Mouse (Mus musculus) liver, embryonic 12.5 days (tissue): ENCODE results near the gene Dpp6. TPM values are rescaled to one million over a fixed set of nuclear protein-coding genes. Genes with fewer than 3 reads are reported as not detected.
"Not testable (repeated sequence)": the region's sequence is repeated elsewhere in the genome, so short reads cannot be mapped to it uniquely, and the experiment has no call there.

Experiments used
- ATAC-seq: fragments of 200-750 bp; cut with Nextera tagmentation; 2 replicates; pipeline ENCODE4 v1.8.0; 2017; ENCODE audit warnings: moderate number of reproducible peaks, mild to moderate bottlenecking, moderate library complexity
- H3K27ac ChIP-seq: fragments of 300-500 bp; sonication (generic); 2 replicates; pipeline ENCODE4 v1.5.1; 2016; ENCODE audit warnings: mild to moderate bottlenecking
- H3K27me3 ChIP-seq: fragments of 300-500 bp; sonication (generic); replicated peaks from 2 replicates; pipeline ENCODE4 v1.6.1; 2016; ENCODE audit warnings: mild to moderate bottlenecking, moderate library complexity
- H3K36me3 ChIP-seq: fragments of 300-500 bp; sonication (generic); 2 replicates; pipeline ENCODE4 v1.6.1; 2016; ENCODE audit warnings: mild to moderate bottlenecking, moderate library complexity
- H3K4me1 ChIP-seq: fragments of 300-500 bp; sonication (generic); 2 replicates; pipeline ENCODE4 v1.6.1; 2016
- H3K4me2 ChIP-seq: fragments of 300-500 bp; sonication (generic); 2 replicates; pipeline ENCODE4 v1.6.1; 2016; ENCODE audit warnings: mild to moderate bottlenecking, moderate library complexity
- H3K4me3 ChIP-seq: fragments of 300-500 bp; sonication (generic); 2 replicates; pipeline ENCODE4 v1.5.1; 2016; ENCODE audit warnings: mild to moderate bottlenecking, moderate library complexity
- H3K9ac ChIP-seq: fragments of 300-500 bp; sonication (generic); 2 replicates; pipeline ENCODE4 v1.6.1; 2016; ENCODE audit warnings: mild to moderate bottlenecking, moderate library complexity
- H3K9me3 ChIP-seq: fragments of 300-500 bp; sonication (generic); replicated peaks from 2 replicates; pipeline ENCODE4 v1.6.1; 2016; ENCODE audit warnings: mild to moderate bottlenecking, moderate library complexity
- WGBS: fragments of 180-500 bp; shearing (Covaris S2); methylation state at CpG from one replicate; pipeline ENCODE4 v1.1.7; 2016; ENCODE audit not compliant: insufficient replicate concordance; 5-methylcytosine and 5-hydroxymethylcytosine counted together
- polyA plus RNA-seq: library from polyadenylated mRNA; unstranded; fragments of >200 nt; fragmentation: Nextera tagmentation; extraction: Ambion mirVana; gene quantifications from 2 replicates; pipeline ENCODE4 v1.2.1, GENCODE M21; 2016

The Dpp6 gene
- polyA plus RNA-seq, 1 experiment from 2014 or later: 0.67 TPM

GRCm38 (mm10) chr5:27424484-27425080, 607.6 kb downstream of the Dpp6 start:
- 40% methylated on average over 3 of the region's 3 CpGs for WGBS
- Histone ChIP-seq H3K9ac (no peak overlapping the region), H3K4me1 (no peaks in the 10 kb centered on the region), H3K4me2 (no peak overlapping the region), H3K27ac (no peak overlapping the region), H3K4me3 (no peak overlapping the region), H3K27me3 (no peaks in the 10 kb centered on the region), H3K36me3 (no peaks in the 10 kb centered on the region), H3K9me3 (no peaks in the 10 kb centered on the region)
- no peak for ATAC-seq

- WGBS: 38% methylated on average over 1 of the region's 1 CpGs
- H3K4me2 ChIP-seq: no peak overlapping the region
Measured at GRCm38 (mm10) chr5:27426200-27426599, 609.2 kb downstream of the Dpp6 start.

GRCm38 (mm10) chr5:27433584-27433983, 616.6 kb downstream of the Dpp6 start:
- Histone ChIP-seq H3K36me3 (no peaks in the 10 kb centered on the region), H3K4me1 (no peaks in the 10 kb centered on the region), H3K4me3 (no peak overlapping the region), H3K27ac (no peak overlapping the region), H3K9ac (no peak overlapping the region), H3K9me3 (no peaks in the 10 kb centered on the region), H3K27me3 (no peaks in the 10 kb centered on the region), H3K4me2 (no peak overlapping the region)
- no peak for ATAC-seq

More at GRCm38 (mm10) chr5:27426200-27426599, 609.2 kb downstream of the Dpp6 start:
- H3K4me1 ChIP-seq: no peaks in the 10 kb centered on the region
- ATAC-seq: no peak
- no peak overlapping the region for H3K4me3 ChIP-seq
- H3K9me3 ChIP-seq: no peaks in the 10 kb centered on the region
- H3K27ac ChIP-seq: no peak overlapping the region
- H3K27me3 ChIP-seq: no peaks in the 10 kb centered on the region
- no peaks in the 10 kb centered on the region for H3K36me3 ChIP-seq
- no peak overlapping the region for H3K9ac ChIP-seq

GRCm38 (mm10) chr5:27453201-27453845, 636.3 kb downstream of the Dpp6 start:
- no peaks in the 10 kb centered on the region for H3K9me3 ChIP-seq
- no peak overlapping the region for H3K4me3 ChIP-seq
- 15% methylated on average over 3 of the region's 3 CpGs for WGBS
- H3K9ac ChIP-seq: no peak overlapping the region
- no peaks in the 10 kb centered on the region for H3K4me1 ChIP-seq
- no peak overlapping the region for H3K27ac ChIP-seq
- no peaks in the 10 kb centered on the region for H3K36me3 ChIP-seq
- no peak overlapping the region for H3K4me2 ChIP-seq
- no peaks in the 10 kb centered on the region for H3K27me3 ChIP-seq
- ATAC-seq: no peak

- 61% methylated on average over 3 of the region's 3 CpGs for WGBS
Measured at GRCm38 (mm10) chr5:27454386-27454785, 637.4 kb downstream of the Dpp6 start.

GRCm38 (mm10) chr5:27456981-27457380, 640.0 kb downstream of the Dpp6 start:
- Histone ChIP-seq H3K9ac (no peak overlapping the region), H3K4me1 (no peaks in the 10 kb centered on the region), H3K36me3 (no peaks in the 10 kb centered on the region), H3K4me2 (no peak overlapping the region), H3K9me3 (no peaks in the 10 kb centered on the region), H3K4me3 (no peak overlapping the region), H3K27me3 (no peaks in the 10 kb centered on the region), H3K27ac (no peak overlapping the region)
- WGBS: 60% methylated on average over 1 of the region's 1 CpGs
- ATAC-seq: no peak

More at GRCm38 (mm10) chr5:27454386-27454785, 637.4 kb downstream of the Dpp6 start:
- Histone ChIP-seq H3K9me3 (no peaks in the 10 kb centered on the region), H3K4me1 (no peaks in the 10 kb centered on the region), H3K36me3 (no peaks in the 10 kb centered on the region), H3K9ac (no peak overlapping the region), H3K4me3 (no peak overlapping the region), H3K4me2 (no peak overlapping the region), H3K27me3 (no peaks in the 10 kb centered on the region), H3K27ac (no peak overlapping the region)
- no peak for ATAC-seq

GRCm38 (mm10) chr5:27457686-27458085, 640.7 kb downstream of the Dpp6 start:
- no peaks in the 10 kb centered on the region for H3K4me1 ChIP-seq

GRCm38 (mm10) chr5:27474964-27475465, 658.0 kb downstream of the Dpp6 start:
- no peaks in the 10 kb centered on the region for H3K36me3 ChIP-seq
- H3K4me2 ChIP-seq: no peak overlapping the region
- WGBS: 50% methylated on average over 4 of the region's 4 CpGs
- H3K9ac ChIP-seq: no peak overlapping the region
- ATAC-seq: no peak
- H3K4me3 ChIP-seq: no peak overlapping the region
- H3K27me3 ChIP-seq: no peaks in the 10 kb centered on the region
- H3K9me3 ChIP-seq: no peaks in the 10 kb centered on the region
- H3K4me1 ChIP-seq: no peaks in the 10 kb centered on the region
- no peak overlapping the region for H3K27ac ChIP-seq

More at GRCm38 (mm10) chr5:27457686-27458085, 640.7 kb downstream of the Dpp6 start:
- no peak overlapping the region for H3K4me2 ChIP-seq
- no peak overlapping the region for H3K9ac ChIP-seq
- no peak overlapping the region for H3K27ac ChIP-seq
- no peaks in the 10 kb centered on the region for H3K36me3 ChIP-seq
- no peaks in the 10 kb centered on the region for H3K27me3 ChIP-seq
- no peaks in the 10 kb centered on the region for H3K9me3 ChIP-seq
- no peak for ATAC-seq
- no peak overlapping the region for H3K4me3 ChIP-seq
- 42% methylated on average over 1 of the region's 1 CpGs for WGBS

- H3K4me3 ChIP-seq: no peak overlapping the region
- ATAC-seq: no peak
- H3K9me3 ChIP-seq: no peaks in the 10 kb centered on the region
- no peak overlapping the region for H3K4me2 ChIP-seq
- WGBS: 72% methylated on average over 2 of the region's 2 CpGs
- H3K36me3 ChIP-seq: no peaks in the 10 kb centered on the region
- no peak overlapping the region for H3K27ac ChIP-seq
- H3K27me3 ChIP-seq: no peaks in the 10 kb centered on the region
- no peak overlapping the region for H3K9ac ChIP-seq
- H3K4me1 ChIP-seq: no peaks in the 10 kb centered on the region
Measured at GRCm38 (mm10) chr5:27481706-27482105, 664.7 kb downstream of the Dpp6 start.

GRCm38 (mm10) chr5:27486138-27486537, 669.1 kb downstream of the Dpp6 start:
- H3K27me3 ChIP-seq: no peaks in the 10 kb centered on the region
- H3K36me3 ChIP-seq: no peaks in the 10 kb centered on the region
- no peak overlapping the region for H3K27ac ChIP-seq
- WGBS: 34% methylated on average over 1 of the region's 1 CpGs
- H3K9me3 ChIP-seq: no peaks in the 10 kb centered on the region
- H3K9ac ChIP-seq: no peak overlapping the region
- no peaks in the 10 kb centered on the region for H3K4me1 ChIP-seq
- no peak overlapping the region for H3K4me2 ChIP-seq
- no peak for ATAC-seq
- H3K4me3 ChIP-seq: no peak overlapping the region

GRCm38 (mm10) chr5:27490942-27491341, 673.9 kb downstream of the Dpp6 start:
- H3K27ac ChIP-seq: no peak overlapping the region
- no peak overlapping the region for H3K4me2 ChIP-seq
- H3K9me3 ChIP-seq: no peaks in the 10 kb centered on the region
- H3K4me3 ChIP-seq: no peak overlapping the region
- no peaks in the 10 kb centered on the region for H3K36me3 ChIP-seq
- H3K9ac ChIP-seq: no peak overlapping the region
- WGBS: 74% methylated on average over 4 of the region's 4 CpGs
- no peak for ATAC-seq
- H3K27me3 ChIP-seq: no peaks in the 10 kb centered on the region
- H3K4me1 ChIP-seq: no peaks in the 10 kb centered on the region

- H3K9me3 ChIP-seq, H3K27me3 ChIP-seq, H3K36me3 ChIP-seq, H3K27ac ChIP-seq, H3K4me1 ChIP-seq, H3K4me3 ChIP-seq, H3K4me2 ChIP-seq, H3K9ac ChIP-seq, ATAC-seq: not testable (repeated sequence)
- WGBS: 19% methylated on average over 1 of the region's 1 CpGs
Measured at GRCm38 (mm10) chr5:27501338-27501737, 684.3 kb downstream of the Dpp6 start, which contains the start of gene Speer4b. Gene Speer4b (minus strand): TSS chr5:27501438.
